Mouse (Mus musculus) Patski (cell line): ENCODE data around the gene Grik4. TPM values are rescaled to one million over a fixed set of nuclear protein-coding genes. Genes with fewer than 3 reads are reported as not detected.
A peak's percentile ranks its signal among the peaks of the same experiment; 100 is the strongest.

Experiments used
- ATAC-seq: fragments of 100-300 bp; one replicate; pipeline ENCODE4 v1.8.0; 2021
- CTCF ChIA-PET: fragments of 350-600 bp; sonication (Branson Sonifier 250); formaldehyde crosslinking; loops from one replicate; lab custom pipeline; 2022; ENCODE audit warnings: inconsistent platforms; lab: Charles Lee
- POLR2A ChIA-PET: fragments of 350-600 bp; sonication (Branson Sonifier 250); formaldehyde crosslinking; loops from one replicate; lab custom pipeline; 2022; ENCODE audit warnings: antibody characterized with exemption, inconsistent platforms; lab: Charles Lee
- DNase-seq: peaks from one replicate; pipeline ENCODE4 v3.0.0-alpha.2; 2011; ENCODE audit warnings: low read depth, low spot score
- H3K27me3 ChIP-seq: fragments of 371-371 bp; one replicate; pipeline ENCODE4 v1.5.1; 2021
- CTCF ChIP-seq: fragments of 100-300 bp; IDR thresholded peaks from one replicate; pipeline ENCODE4 v1.5.1; 2021
- in situ Hi-C: fragments of 300-500 bp; cut with MboI; formaldehyde crosslinking; loops from 3 replicates; pipeline ENCODE4 v1.11.1; 2018; ENCODE audit warnings: low pct_unique_long_range_greater_than_20kb, mixed read lengths
- polyA plus RNA-seq: library from polyadenylated mRNA; unstranded; gene quantifications from one replicate; pipeline ENCODE4 v1.2.3, GENCODE M21; 2021

The Grik4 gene
- polyA plus RNA-seq, 1 experiment from 2014 or later = 0.09 TPM

GRCm38 (mm10) chr9:42597525-42597924 lies 346.8 kb downstream of the Grik4 start:
- in situ Hi-C loops = no loop called here
- POLR2A ChIA-PET = no interaction called here
- TF ChIP-seq CTCF = no peak
- no peak for ATAC-seq
- CTCF ChIA-PET = no interaction called here
- peaks cover 25% of the 10 kb centered on the region for H3K27me3 ChIP-seq
- DNase-seq = no peak

DNA sequence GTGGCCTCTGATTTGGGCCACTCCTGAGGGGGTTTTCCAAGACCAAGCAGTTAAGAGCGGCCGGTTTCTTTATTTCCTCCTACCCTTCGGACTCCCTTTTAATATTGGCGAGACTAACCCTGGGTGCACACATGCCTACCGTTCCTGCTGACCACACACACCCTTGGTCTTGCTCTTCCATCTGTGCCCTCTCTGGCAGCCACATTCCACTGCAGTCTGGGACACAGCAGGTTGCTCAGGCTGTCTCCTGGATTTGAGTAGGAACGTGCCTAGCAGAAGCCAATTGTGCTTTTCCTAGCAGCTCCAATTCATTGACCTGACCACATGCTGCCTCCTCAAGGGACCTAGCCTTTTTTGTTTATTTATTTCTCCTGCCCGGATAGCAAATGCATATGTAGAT lies 365.8 kb downstream of the Grik4 start:
- POLR2A ChIA-PET = no interaction called here
- CTCF ChIA-PET = no interaction called here
- TF ChIP-seq CTCF = no peak
- in situ Hi-C loops = loop anchor here (10.0 kb wide), 1 partner anchor 366 kb away; the partner anchor contains the start of gene Grik4
- DNase-seq (no peak), ATAC-seq (peak; percentile 73)
- peaks cover 2% of the 10 kb centered on the region for H3K27me3 ChIP-seq

- peaks cover 2% of the 10 kb centered on the region for H3K27me3 ChIP-seq
- TF ChIP-seq CTCF = no peak
- CTCF ChIA-PET = no interaction called here
- in situ Hi-C loops = loop anchor here (10.0 kb wide), 1 partner anchor 367 kb away; the partner anchor contains the start of gene Grik4
- DNase-seq (no peak), ATAC-seq (no peak)
- POLR2A ChIA-PET = no interaction called here
Measured at GRCm38 (mm10) chr9:42578106-42578505, 366.2 kb downstream of the Grik4 start.

- no peaks in the 10 kb centered on the region for H3K27me3 ChIP-seq
- CTCF ChIA-PET = no interaction called here
- DNase-seq (no peak), ATAC-seq (no peak)
- POLR2A ChIA-PET = no interaction called here
- no peak for TF ChIP-seq CTCF
- in situ Hi-C loops = loop anchor here (10.0 to 25.0 kb wide), 2 partner anchors 371 to 614 kb away; partner anchors contain the start of gene Grik4
Measured at GRCm38 (mm10) chr9:42573616-42574350, 370.5 kb downstream of the Grik4 start.

DNA sequence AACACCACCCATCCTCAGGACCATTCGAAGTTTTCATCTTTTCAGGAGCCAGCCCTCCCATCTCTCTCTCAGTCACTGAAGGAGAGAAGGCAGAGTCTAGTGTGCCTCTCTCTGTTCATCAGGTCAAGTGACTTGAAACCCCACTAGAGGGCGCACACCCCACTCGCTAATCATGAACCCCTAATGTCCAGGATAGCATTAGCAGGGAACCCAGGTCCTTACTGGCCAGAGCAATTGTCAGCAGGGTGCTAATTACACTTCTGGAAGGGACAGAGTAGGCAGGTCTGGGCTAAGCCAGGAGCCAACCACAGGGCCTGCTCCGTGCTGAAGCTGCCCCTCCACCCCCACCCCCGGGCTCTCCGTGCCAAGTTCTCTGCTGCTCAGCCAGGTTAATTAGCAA lies 371.1 kb downstream of the Grik4 start:
- CTCF ChIA-PET = no interaction called here
- no peaks in the 10 kb centered on the region for H3K27me3 ChIP-seq
- no peak for DNase-seq
- no peak for ATAC-seq
- TF ChIP-seq CTCF = peak; percentile 70
- in situ Hi-C loops = loop anchor here (10.0 to 25.0 kb wide), 2 partner anchors 372 to 614 kb away; partner anchors contain the start of gene Grik4
- POLR2A ChIA-PET = no interaction called here

GRCm38 (mm10) chr9:42565921-42566320 lies 378.4 kb downstream of the Grik4 start:
- in situ Hi-C loops = loop anchor here (25.0 kb wide), 1 partner anchor 621 kb away; no protein-coding TSS in a partner anchor
- no peak for TF ChIP-seq CTCF
- POLR2A ChIA-PET = no interaction called here
- ATAC-seq (no peak), DNase-seq (no peak)
- H3K27me3 ChIP-seq = peaks cover 48% of the 10 kb centered on the region
- CTCF ChIA-PET = no interaction called here

DNA sequence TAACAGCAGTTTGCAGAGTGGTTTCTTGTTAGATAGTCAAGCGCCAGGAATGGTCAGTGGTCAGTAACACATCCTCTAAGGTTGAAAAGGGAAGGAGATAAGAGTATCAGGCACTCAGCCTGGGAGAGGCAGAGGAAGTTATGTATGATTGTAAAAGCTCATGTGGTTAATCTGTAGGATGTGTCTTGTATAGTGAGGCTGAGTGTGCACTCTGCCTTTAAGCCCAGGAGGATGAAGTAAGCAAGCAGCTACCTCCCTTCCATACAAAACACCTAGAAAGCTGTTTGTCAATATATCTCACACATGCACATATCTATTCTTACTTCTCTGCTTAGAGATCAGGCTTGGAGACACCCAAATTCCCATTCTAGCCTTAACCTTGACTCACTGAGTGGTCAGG lies 389.1 kb downstream of the Grik4 start:
- CTCF ChIA-PET = no interaction called here
- in situ Hi-C loops = loop anchor here (25.0 kb wide), 1 partner anchor 632 kb away; no protein-coding TSS in a partner anchor
- ATAC-seq = no peak
- peaks cover 28% of the 10 kb centered on the region for H3K27me3 ChIP-seq
- POLR2A ChIA-PET = no interaction called here
- DNase-seq = no peak
- TF ChIP-seq CTCF = no peak

DNA sequence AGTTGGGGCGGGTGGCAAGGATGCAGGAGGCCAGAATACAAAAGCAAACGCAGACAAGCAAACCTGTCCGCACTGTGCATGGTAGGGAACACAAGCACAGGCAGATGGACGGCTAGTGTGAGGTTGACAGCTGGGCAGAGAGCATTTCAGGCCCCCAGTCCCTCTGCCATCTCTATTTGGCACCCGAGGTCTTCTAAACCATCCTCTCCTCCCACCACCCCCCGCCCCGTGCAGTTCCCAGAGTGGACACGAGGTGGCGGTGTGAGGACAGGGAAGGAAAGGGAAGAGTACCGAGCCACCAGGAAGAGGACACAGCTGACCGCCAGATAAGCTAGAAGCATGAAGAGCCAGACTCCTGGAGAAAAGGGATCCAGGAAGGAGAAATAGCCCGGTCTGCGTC lies 394.2 kb downstream of the Grik4 start:
- ChIA-PET POLR2A (no interaction called here), CTCF (interaction anchor here (1.0 to 1.3 kb wide), 3 partner anchors 20 to 221 kb away, joined by 3 read pairs; no protein-coding TSS in a partner anchor)
- peak; percentile 84 for TF ChIP-seq CTCF
- peak; percentile 29 for ATAC-seq
- DNase-seq = no peak
- peaks cover 24% of the 10 kb centered on the region for H3K27me3 ChIP-seq
- in situ Hi-C loops = loop anchor here (25.0 kb wide), 1 partner anchor 637 kb away; no protein-coding TSS in a partner anchor

GRCm38 (mm10) chr9:42548981-42549380 lies 395.3 kb downstream of the Grik4 start:
- H3K27me3 ChIP-seq = peaks cover 27% of the 10 kb centered on the region

GRCm38 (mm10) chr9:42544521-42544920 lies 399.8 kb downstream of the Grik4 start:
- POLR2A ChIA-PET = no interaction called here
- H3K27me3 ChIP-seq = peaks cover 18% of the 10 kb centered on the region
- in situ Hi-C loops = no loop called here
- CTCF ChIA-PET = no interaction called here
- TF ChIP-seq CTCF = no peak
- DNase-seq = no peak
- ATAC-seq = no peak

More at GRCm38 (mm10) chr9:42548981-42549380, 395.3 kb downstream of the Grik4 start:
- TF ChIP-seq CTCF = no peak
- CTCF ChIA-PET = no interaction called here
- in situ Hi-C loops = no loop called here
- POLR2A ChIA-PET = no interaction called here
- ATAC-seq = no peak
- no peak for DNase-seq

- ChIA-PET POLR2A (no interaction called here), CTCF (no interaction called here)
- in situ Hi-C loops = no loop called here
- ATAC-seq = no peak
- no peak for TF ChIP-seq CTCF
- DNase-seq = no peak
- H3K27me3 ChIP-seq = peaks cover 20% of the 10 kb centered on the region
Measured at GRCm38 (mm10) chr9:42533491-42533890, 410.8 kb downstream of the Grik4 start.
